Mouse (Mus musculus): ENCODE data around the gene Pde9a.

Gene Pde9a

GRCm38 (mm10) chr17:31389432-31390050 is 3.5 kb downstream of the Pde9a start:
- no peak for DNase-seq (ENCODE audit: low read depth)

- no peak for DNase-seq (ENCODE audit: low read depth)
Measured at GRCm38 (mm10) chr17:31391462-31391861, 5.5 kb downstream of the Pde9a start.

DNA sequence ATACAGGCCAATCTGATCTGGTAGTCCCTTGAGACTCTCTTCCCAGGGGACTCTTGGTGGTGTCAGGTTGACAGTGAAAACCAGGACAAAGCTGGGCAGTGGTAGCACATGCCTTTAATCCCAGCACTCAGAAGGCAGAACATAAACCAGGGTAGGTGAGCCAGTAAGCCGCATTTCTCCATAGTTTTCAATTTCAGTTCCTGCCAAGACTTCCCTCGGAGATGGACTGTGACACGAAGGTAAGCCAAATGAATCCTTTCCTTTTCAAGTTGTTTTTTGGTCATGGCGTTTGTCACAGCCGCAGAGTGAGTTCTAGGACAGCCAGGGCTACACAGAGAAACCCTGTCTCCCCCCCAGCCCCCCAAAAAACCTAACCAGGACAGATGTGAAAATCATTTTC is 6.0 kb downstream of the Pde9a start:
- DNase-seq (ENCODE audit: low read depth): no peak

- DNase-seq (ENCODE audit: low read depth): no peak
Measured at GRCm38 (mm10) chr17:31393811-31394210, 7.8 kb downstream of the Pde9a start.

DNA sequence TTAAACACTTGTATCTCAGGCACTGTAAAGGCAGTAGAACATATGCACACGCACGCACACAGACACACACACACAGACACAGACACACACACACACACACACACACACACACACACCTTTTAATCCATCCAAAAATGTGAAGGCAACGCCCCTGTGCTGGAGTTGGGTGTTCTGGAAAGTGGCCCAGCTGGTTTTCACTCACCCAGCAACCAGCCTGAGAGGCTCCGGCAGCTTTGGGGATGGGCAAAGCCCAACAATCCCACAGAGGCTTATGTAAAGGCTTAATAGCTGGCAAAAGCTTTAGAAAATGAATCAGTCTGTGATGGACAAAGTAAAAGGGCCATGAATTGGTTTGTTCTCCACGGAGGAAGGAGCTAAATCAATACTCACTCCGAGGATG is 14.3 kb downstream of the Pde9a start:
- no peak for DNase-seq (ENCODE audit: low read depth)

- no peak for DNase-seq (ENCODE audit: low read depth)
Measured at GRCm38 (mm10) chr17:31401160-31401559, 15.2 kb downstream of the Pde9a start.

- DNase-seq (ENCODE audit: low read depth): no peak
Measured at GRCm38 (mm10) chr17:31402713-31403112, 16.7 kb downstream of the Pde9a start.

DNA sequence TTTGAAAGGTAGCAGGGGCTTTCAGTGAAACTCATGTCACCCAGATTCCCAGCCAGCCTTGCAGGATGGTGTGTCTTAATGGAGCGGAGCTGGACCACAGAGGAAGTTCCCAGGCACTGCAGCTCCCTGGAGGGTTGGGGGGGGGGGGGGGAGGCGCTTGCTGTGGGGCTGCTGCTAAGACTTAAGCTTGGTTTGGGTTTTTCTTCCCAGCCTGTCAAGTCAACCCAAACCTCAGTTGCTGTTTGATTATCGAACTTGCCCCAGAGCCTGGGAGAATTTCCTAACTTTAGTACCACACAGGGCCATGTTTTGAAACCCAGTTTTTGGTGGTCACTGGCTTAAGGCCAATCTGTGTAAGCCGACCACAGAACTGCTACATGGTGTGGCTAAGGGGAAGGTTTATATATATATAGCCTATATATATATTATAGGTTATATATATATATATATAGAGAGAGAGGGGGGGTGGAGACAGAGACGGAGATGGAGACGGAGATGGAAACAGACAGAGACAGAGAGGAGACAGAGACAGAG is 19.8 kb downstream of the Pde9a start:
- DNase-seq (ENCODE audit: low read depth): peak; percentile 69

- no peak for DNase-seq (ENCODE audit: low read depth)
Measured at GRCm38 (mm10) chr17:31409741-31410350, 23.8 kb downstream of the Pde9a start.

DNA sequence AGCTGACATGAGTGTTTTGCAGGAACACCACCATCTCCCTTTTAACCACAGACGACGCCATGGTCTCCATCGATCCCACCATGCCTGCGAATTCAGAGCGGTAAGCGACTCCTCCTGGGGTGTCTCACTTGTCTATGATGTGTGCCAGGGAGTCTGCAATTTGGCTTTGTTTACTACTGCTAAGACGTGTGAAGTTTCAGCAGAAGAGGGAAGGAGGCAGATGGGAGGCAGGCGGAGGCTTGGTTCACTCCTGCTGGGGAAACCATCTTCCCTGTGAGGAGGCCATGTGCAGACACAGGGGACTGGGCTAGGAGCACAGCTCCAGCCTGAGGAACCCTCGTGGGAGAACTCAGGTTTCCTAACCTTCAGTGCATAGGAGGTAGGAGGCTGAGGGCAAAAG is 29.2 kb downstream of the Pde9a start:
- no peak for DNase-seq (ENCODE audit: low read depth)

GRCm38 (mm10) chr17:31418804-31419597 is 33.0 kb downstream of the Pde9a start:
- DNase-seq (ENCODE audit: low read depth): no peak

DNA sequence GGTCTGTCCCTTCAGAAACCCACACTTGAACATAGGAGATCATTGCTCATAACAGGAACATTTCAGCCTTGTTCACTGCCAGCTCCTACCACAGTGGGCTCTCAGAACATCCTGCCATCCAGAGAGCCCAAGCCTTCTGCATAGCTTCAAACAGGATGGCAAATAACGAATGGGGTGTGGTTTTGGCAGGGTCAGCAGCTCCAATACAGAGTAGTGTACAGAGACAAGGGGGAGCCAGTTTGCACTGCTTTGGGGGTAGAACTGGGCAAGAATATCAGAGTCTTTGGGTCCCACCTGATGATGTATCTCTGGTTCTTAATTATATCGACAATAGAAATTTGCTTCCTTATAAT is 33.6 kb downstream of the Pde9a start:
- no peak for DNase-seq (ENCODE audit: low read depth)

GRCm38 (mm10) chr17:31419995-31420394 is 34.0 kb downstream of the Pde9a start:
- no peak for DNase-seq (ENCODE audit: low read depth)

- no peak for DNase-seq (ENCODE audit: low read depth)
Measured at GRCm38 (mm10) chr17:31420658-31421057, 34.6 kb downstream of the Pde9a start.

- DNase-seq (ENCODE audit: low read depth): no peak
Measured at GRCm38 (mm10) chr17:31422381-31422780, 36.4 kb downstream of the Pde9a start.

GRCm38 (mm10) chr17:31423020-31423419 is 37.0 kb downstream of the Pde9a start:
- DNase-seq (ENCODE audit: low read depth): no peak

DNA sequence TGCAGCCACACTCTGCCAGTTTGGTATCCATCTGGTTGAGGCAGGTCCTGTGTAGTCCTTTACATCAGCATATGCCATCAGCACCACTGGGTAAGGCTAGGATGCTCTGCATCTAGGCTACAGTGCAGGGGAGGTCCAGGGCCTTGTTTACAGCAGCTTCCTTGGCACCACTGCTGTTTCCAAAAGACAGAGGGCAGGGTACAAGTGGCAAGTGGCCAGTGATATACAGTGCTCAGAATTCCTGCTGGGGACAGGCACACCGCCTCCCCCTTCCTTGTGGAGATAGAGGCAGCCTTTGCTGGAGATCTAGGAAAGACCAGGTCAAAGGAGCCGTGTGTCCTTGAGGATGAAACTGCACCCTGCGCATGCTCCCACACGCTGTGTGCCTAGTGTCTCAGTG is 38.3 kb downstream of the Pde9a start:
- DNase-seq (ENCODE audit: low read depth): no peak

DNA sequence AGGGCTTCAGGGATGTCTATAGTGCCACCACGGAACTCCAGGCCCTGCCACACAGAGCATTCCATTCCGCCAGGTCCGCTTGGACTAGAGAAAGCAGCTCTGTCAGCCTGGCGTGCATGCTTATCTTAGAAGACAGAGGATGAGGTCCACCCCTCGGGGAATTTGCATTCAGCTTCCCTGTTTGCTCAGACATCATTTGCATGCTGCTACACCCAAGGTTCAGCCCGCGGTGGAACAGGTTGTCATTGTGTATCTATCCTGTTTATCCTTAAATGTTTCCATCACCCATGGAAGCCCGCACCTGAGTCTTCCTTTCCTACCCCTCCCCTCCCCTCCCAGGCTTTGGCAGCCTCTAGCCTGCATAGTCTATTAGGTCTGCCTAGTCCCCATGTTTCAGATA is 38.8 kb downstream of the Pde9a start:
- no peak for DNase-seq (ENCODE audit: low read depth)

GRCm38 (mm10) chr17:31425827-31426698 is 40.1 kb downstream of the Pde9a start:
- no peak for DNase-seq (ENCODE audit: low read depth)

- DNase-seq (ENCODE audit: low read depth): no peak
Measured at GRCm38 (mm10) chr17:31429402-31429801, 43.4 kb downstream of the Pde9a start.

GRCm38 (mm10) chr17:31432878-31433281 is 46.9 kb downstream of the Pde9a start:
- no peak for DNase-seq (ENCODE audit: low read depth)

DNA sequence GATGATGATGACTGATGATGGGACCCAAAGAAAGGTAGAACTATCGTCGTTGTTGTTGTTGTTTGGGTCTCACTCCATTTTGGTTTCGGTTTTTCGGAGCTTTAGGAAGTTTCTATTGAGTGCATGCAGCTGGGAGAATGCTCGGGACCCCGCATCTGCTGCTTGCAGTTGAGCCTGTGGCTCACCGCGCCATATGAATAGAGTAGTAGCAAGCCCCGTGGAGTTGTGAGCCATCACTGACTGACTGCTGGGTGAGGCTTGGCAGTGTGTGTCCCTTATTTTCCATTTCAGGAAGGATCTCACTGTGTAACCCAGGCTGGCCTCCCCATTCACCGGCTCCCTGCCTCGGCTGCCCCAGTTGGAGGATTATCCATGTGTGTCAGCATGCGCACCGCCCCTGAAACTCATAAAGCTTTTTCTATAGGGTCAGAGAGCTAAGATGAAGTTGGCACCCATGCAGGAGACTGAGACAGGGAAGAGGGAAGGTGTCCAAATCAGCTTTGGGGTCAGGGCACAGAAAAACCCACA is 47.5 kb downstream of the Pde9a start:
- DNase-seq (ENCODE audit: low read depth): no peak
